8 mouse cellular contexts compared by ENCODE assay signal in genomic region chr5:110176362-110177020, GRCm38 (mm10). TPM values are rescaled to one million over a fixed set of nuclear protein-coding genes. Genes with fewer than 3 reads are reported as not detected.
DNase-seq lines count a peak whose midpoint lies in the region; ATAC-seq and TF ChIP-seq lines count a peak whose summit lies in the region.

Gene Golga3 (plus strand): TSS chr5:110176701.

- H3K4me2 ChIP-seq in heart, embryonic 15.5 days = peak within 1 kb of the TSS; percentile 81
- peak within 1 kb of the TSS; percentile 89 for H3K4me2 ChIP-seq in liver, embryonic 14.5 days (ENCODE audit: low read depth)
- peak within 1 kb of the TSS; percentile 73 for H3K4me2 ChIP-seq in neural tube, embryonic 11.5 days (ENCODE audit: low read depth)
- H3K4me2 ChIP-seq in stomach, postnatal 0 days (replicated peaks; ENCODE audit: low read depth) = peak within 1 kb of the TSS; percentile 72

- WGBS in forebrain, embryonic 10.5 days = under 1% methylated on average over 41 of the region's 41 CpGs
- WGBS in heart, embryonic 15.5 days = under 1% methylated on average over 41 of the region's 41 CpGs
- WGBS in liver, embryonic 14.5 days (ENCODE audit: insufficient replicate concordance) = under 1% methylated on average over 41 of the region's 41 CpGs
- WGBS in neural tube, embryonic 11.5 days = 0% methylated on average over 40 of the region's 41 CpGs
- WGBS in stomach, postnatal 0 days = under 1% methylated on average over 41 of the region's 41 CpGs

- no peak for TF ChIP-seq EP300 in liver, embryonic 14.5 days (IDR thresholded peaks at IDR 0.05; ENCODE audit: low read depth)
- peak; percentile 58 for TF ChIP-seq EP300 in stomach, postnatal 0 days (optimal IDR thresholded peaks at IDR 0.05)

- H3K9ac ChIP-seq in heart, embryonic 15.5 days = peak within 1 kb of the TSS; percentile 90
- peak within 1 kb of the TSS; percentile 94 for H3K9ac ChIP-seq in liver, embryonic 14.5 days (replicated peaks)
- H3K9ac ChIP-seq in neural tube, embryonic 11.5 days (ENCODE audit: low read length) = peak within 1 kb of the TSS; percentile 55
- H3K9ac ChIP-seq in stomach, postnatal 0 days (ENCODE audit: low read length) = peak within 1 kb of the TSS; percentile 89

- no peak for TF ChIP-seq CTCF in liver, embryonic 14.5 days (IDR thresholded peaks at IDR 0.05; ENCODE audit: low read depth)
- no peak for TF ChIP-seq CTCF in stomach, postnatal 0 days (IDR thresholded peaks at IDR 0.05; ENCODE audit: low read depth)

- peak within 1 kb of the TSS; percentile 85 for H3K4me3 ChIP-seq in forebrain, embryonic 10.5 days
- peak within 1 kb of the TSS; percentile 99 for H3K4me3 ChIP-seq in heart, embryonic 15.5 days
- H3K4me3 ChIP-seq in liver, embryonic 14.5 days (ENCODE audit: insufficient read depth in 1 of 2, low read depth in 2 of 2, low read length in 2 of 2) = peak within 1 kb of the TSS; percentile 95 to 99
- H3K4me3 ChIP-seq in neural tube, embryonic 11.5 days (ENCODE audit: low read depth, low read length) = peak within 1 kb of the TSS; percentile 61
- peak within 1 kb of the TSS; percentile 96 for H3K4me3 ChIP-seq in stomach, postnatal 0 days (ENCODE audit: low read depth, low read length)

- H3K27ac ChIP-seq in forebrain, embryonic 10.5 days = peak within 1 kb of the TSS; percentile 90
- peak within 1 kb of the TSS; percentile 82 for H3K27ac ChIP-seq in heart, embryonic 15.5 days
- peak within 1 kb of the TSS; percentile 60 for H3K27ac ChIP-seq in liver, embryonic 14.5 days
- no peak within 1 kb of the TSS for H3K27ac ChIP-seq in neural tube, embryonic 11.5 days (ENCODE audit: low read depth, low read length)
- H3K27ac ChIP-seq in stomach, postnatal 0 days (replicated peaks) = peak within 1 kb of the TSS; percentile 83

- H3K36me3 ChIP-seq in forebrain, embryonic 10.5 days (replicated peaks) = peaks cover 6% of the 10 kb centered on the region
- peaks cover 6% of the 10 kb centered on the region; the same call in 1 of the 2 replicates for H3K36me3 ChIP-seq in heart, embryonic 15.5 days
- no peaks in the 10 kb centered on the region; the same call in 1 of the 2 replicates for H3K36me3 ChIP-seq in liver, embryonic 14.5 days (replicated peaks; ENCODE audit: control insufficient read depth, insufficient read depth, low read depth)
- H3K36me3 ChIP-seq in neural tube, embryonic 11.5 days (ENCODE audit: control insufficient read depth, insufficient read depth, low read length) = peaks cover 4% of the 10 kb centered on the region; the same call in 1 of the 2 replicates
- H3K36me3 ChIP-seq in stomach, postnatal 0 days (ENCODE audit: control insufficient read depth, insufficient read depth, low read length) = no peaks in the 10 kb centered on the region

- peak; percentile 95 for ATAC-seq in heart, embryonic 15.5 days (replicated peaks; ENCODE audit: insufficient number of reproducible peaks, insufficient read depth, low FRiP score, low read depth)
- ATAC-seq in liver, embryonic 14.5 days (ENCODE audit: insufficient read depth) = peak; percentile 98
- peak; percentile 99 for ATAC-seq in neural tube, embryonic 11.5 days (ENCODE audit: insufficient read depth, low FRiP score, low TSS enrichment)
- peak; percentile 99 for ATAC-seq in stomach, postnatal 0 days (ENCODE audit: low FRiP score, low TSS enrichment)

- no peaks in the 10 kb centered on the region for H3K9me3 ChIP-seq in forebrain, embryonic 10.5 days
- H3K9me3 ChIP-seq in heart, embryonic 15.5 days (replicated peaks) = no peaks in the 10 kb centered on the region
- H3K9me3 ChIP-seq in liver, embryonic 14.5 days (ENCODE audit: control insufficient read depth, low read length) = no peaks in the 10 kb centered on the region
- no peaks in the 10 kb centered on the region for H3K9me3 ChIP-seq in neural tube, embryonic 11.5 days (ENCODE audit: control insufficient read depth, low read length)
- H3K9me3 ChIP-seq in stomach, postnatal 0 days (ENCODE audit: control insufficient read depth, low read length) = no peaks in the 10 kb centered on the region

- peaks cover 15% of the 10 kb centered on the region for H3K4me1 ChIP-seq in forebrain, embryonic 10.5 days
- peaks cover 20% of the 10 kb centered on the region for H3K4me1 ChIP-seq in heart, embryonic 15.5 days (replicated peaks)
- peaks cover 17 to 21% of the 10 kb centered on the region in 2 experiments for H3K4me1 ChIP-seq in liver, embryonic 14.5 days (replicated peaks; ENCODE audit: control insufficient read depth in 2 of 2, insufficient read depth in 2 of 2, low read length in 1 of 2)
- peaks cover 7% of the 10 kb centered on the region for H3K4me1 ChIP-seq in neural tube, embryonic 11.5 days (ENCODE audit: control insufficient read depth, insufficient read depth, low read length)
- 0 out of 2 replicates have a peak, but pooled peaks cover 4% of the 10 kb centered on the region for H3K4me1 ChIP-seq in stomach, postnatal 0 days (replicated peaks; ENCODE audit: control insufficient read depth, insufficient read depth)

- DNase-seq in CD8-positive naive resting alpha-beta T cell, adult 2 months (ENCODE audit: low read depth in 2 of 2, low spot score in 2 of 2) = peak; percentile 85 to 89
- DNase-seq in c-Kit-positive CD71-negative TER-119-negative erythroid progenitor cells, embryonic 14.5 days (ENCODE audit: low read depth) = peak; percentile 92
- DNase-seq in forebrain, embryonic 10.5 days (ENCODE audit: extremely low spot score, low spot score) = peak; percentile 89
- DNase-seq in kidney, postnatal 25 days = peak; percentile 96 to 98
- DNase-seq in liver, embryonic 14.5 days (ENCODE audit: low read depth in 3 of 3, low spot score in 3 of 3) = peak; percentile 90 to 91 (median 91)
- DNase-seq in neural tube, embryonic 11.5 days (ENCODE audit: low spot score) = peak; percentile 95
- peak; percentile 95 for DNase-seq in stomach, postnatal 0 days (ENCODE audit: low spot score)

- H3K27me3 ChIP-seq in forebrain, embryonic 10.5 days (ENCODE audit: poor library complexity, severe bottlenecking) = no peaks in the 10 kb centered on the region
- no peaks in the 10 kb centered on the region for H3K27me3 ChIP-seq in heart, embryonic 15.5 days
- no peaks in the 10 kb centered on the region for H3K27me3 ChIP-seq in liver, embryonic 14.5 days (ENCODE audit: control insufficient read depth, insufficient read depth, low read length)
- H3K27me3 ChIP-seq in neural tube, embryonic 11.5 days (ENCODE audit: control insufficient read depth, insufficient read depth, low read length) = no peaks in the 10 kb centered on the region
- H3K27me3 ChIP-seq in stomach, postnatal 0 days (ENCODE audit: control insufficient read depth, insufficient read depth, low read length) = no peaks in the 10 kb centered on the region

RNA-seq across cellular contexts. Expression of gene Golga3, which starts in this region (rescaled TPM):
- 18.2 and 19.3 TPM in 2 replicates for polyA plus RNA-seq in forebrain, embryonic 10.5 days (2016; fragmentation: Nextera tagmentation; extraction: Ambion mirVana)
- 13.4 and 18.6 TPM in 2 replicates for polyA plus RNA-seq in heart, embryonic 15.5 days (2015; fragmentation: Nextera tagmentation; extraction: Ambion mirVana)
- 3.4 and 4.4 TPM in 2 replicates for polyA plus RNA-seq in liver, embryonic 14.5 days (2012; rRNA removed)
- polyA plus RNA-seq in liver, embryonic 14.5 days (2014; fragmentation: Nextera tagmentation; extraction: Ambion mirVana) = 5.7 and 7.4 TPM in 2 replicates
- polyA plus RNA-seq in neural tube, embryonic 11.5 days (2014; fragmentation: Nextera tagmentation; extraction: Ambion mirVana) = 23.2 and 24.0 TPM in 2 replicates
- 6.4 and 8.3 TPM in 2 replicates for polyA plus RNA-seq in stomach, postnatal 0 days (2015; fragmentation: Nextera tagmentation; extraction: Ambion mirVana)
